Mouse (Mus musculus): ENCODE data around the gene Olfr846. TPM values are rescaled to one million over a fixed set of nuclear protein-coding genes. Genes with fewer than 3 reads are reported as not detected.

Olfr846 gene
- total RNA-seq (2014; rRNA removed) (not detected in 2 replicates), polyA plus RNA-seq (2015; fragmentation: Nextera tagmentation; extraction: Ambion mirVana) (not detected in 2 replicates)

- no peak within 1 kb of the TSS for H3K4me2 ChIP-seq (ENCODE audit: low read depth)
- DNase-seq (no peak), ATAC-seq (no peak)
- no peaks in the 10 kb centered on the region for H3K27me3 ChIP-seq (ENCODE audit: insufficient read depth, low read length)
- no peaks in the 10 kb centered on the region for H3K36me3 ChIP-seq (ENCODE audit: insufficient read depth)
- no peak within 1 kb of the TSS for H3K4me3 ChIP-seq (ENCODE audit: low read depth, low read length)
- TF ChIP-seq CTCF (IDR thresholded peaks at IDR 0.05; ENCODE audit: low read depth), result no peak
- 40% methylated on average over 1 of the region's 1 CpGs for whole genome bisulfite sequencing
- H3K9ac ChIP-seq, result no peak within 1 kb of the TSS
- no peaks in the 10 kb centered on the region for H3K4me1 ChIP-seq (ENCODE audit: insufficient read depth)
- H3K27ac ChIP-seq (ENCODE audit: low read depth, low read length), result no peak within 1 kb of the TSS
- peaks cover 4% of the 10 kb centered on the region; the same call in 1 of the 2 replicates for H3K9me3 ChIP-seq (ENCODE audit: low read length)
Observed at GRCm38 (mm10) chr9:19363905-19364304, at the start of gene Olfr846. TSS of gene Olfr846 (minus strand) at chr9:19364005.

DNA sequence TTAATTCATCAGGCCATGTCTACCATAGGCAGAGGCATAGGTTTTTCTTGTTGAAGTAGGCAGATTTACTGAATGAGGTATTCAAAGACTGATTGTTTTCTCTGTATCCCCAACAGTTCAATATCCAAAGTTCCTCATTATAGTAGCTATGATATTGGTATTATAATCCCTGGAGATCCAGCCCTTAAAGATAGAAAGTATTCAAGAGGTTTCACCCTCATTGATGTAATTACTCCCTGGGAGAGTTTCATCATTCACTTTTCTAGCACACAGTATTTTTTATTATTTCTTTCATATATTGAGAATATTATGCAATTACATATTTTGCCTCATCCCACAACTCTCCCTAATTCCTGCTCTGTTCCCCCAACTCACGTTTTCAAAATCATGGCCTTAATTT lies 14.8 kb upstream of the Olfr846 start, which contains the start of gene Olfr847:
Olfr847 (minus strand) TSS at position 101 of the 400 bp plus-strand sequence.
- Histone ChIP-seq H3K27ac (ENCODE audit: low read depth, low read length) (no peak within 1 kb of the TSS), H3K36me3 (ENCODE audit: insufficient read depth) (no peaks in the 10 kb centered on the region), H3K9ac (no peak within 1 kb of the TSS), H3K27me3 (ENCODE audit: insufficient read depth, low read length) (no peaks in the 10 kb centered on the region), H3K9me3 (ENCODE audit: low read length) (peaks cover 5% of the 10 kb centered on the region; the same call in 1 of the 2 replicates), H3K4me2 (ENCODE audit: low read depth) (no peak within 1 kb of the TSS), H3K4me3 (ENCODE audit: low read depth, low read length) (no peak within 1 kb of the TSS), H3K4me1 (ENCODE audit: insufficient read depth) (no peaks in the 10 kb centered on the region)
- TF ChIP-seq CTCF (IDR thresholded peaks at IDR 0.05; ENCODE audit: low read depth), result no peak
- no peak for DNase-seq
- 58% methylated on average over 1 of the region's 1 CpGs for WGBS
- no peak for ATAC-seq

GRCm38 (mm10) chr9:19336157-19336556 lies 27.6 kb downstream of the Olfr846 start, which contains the start of gene Olfr845:
TSS of gene Olfr845 (plus strand) at chr9:19336457.
- Histone ChIP-seq H3K27me3 (ENCODE audit: insufficient read depth, low read length) (no peaks in the 10 kb centered on the region), H3K36me3 (ENCODE audit: insufficient read depth) (no peaks in the 10 kb centered on the region), H3K9ac (no peak within 1 kb of the TSS), H3K4me3 (ENCODE audit: low read depth, low read length) (no peak within 1 kb of the TSS), H3K9me3 (ENCODE audit: low read length) (no peaks in the 10 kb centered on the region), H3K4me2 (ENCODE audit: low read depth) (no peak within 1 kb of the TSS), H3K27ac (ENCODE audit: low read depth, low read length) (no peak within 1 kb of the TSS), H3K4me1 (ENCODE audit: insufficient read depth) (no peaks in the 10 kb centered on the region)
- 71% methylated on average over 1 of the region's 1 CpGs for WGBS
- no peak for ATAC-seq
- no peak for TF ChIP-seq CTCF (IDR thresholded peaks at IDR 0.05; ENCODE audit: low read depth)
- no peak for DNase-seq

DNA sequence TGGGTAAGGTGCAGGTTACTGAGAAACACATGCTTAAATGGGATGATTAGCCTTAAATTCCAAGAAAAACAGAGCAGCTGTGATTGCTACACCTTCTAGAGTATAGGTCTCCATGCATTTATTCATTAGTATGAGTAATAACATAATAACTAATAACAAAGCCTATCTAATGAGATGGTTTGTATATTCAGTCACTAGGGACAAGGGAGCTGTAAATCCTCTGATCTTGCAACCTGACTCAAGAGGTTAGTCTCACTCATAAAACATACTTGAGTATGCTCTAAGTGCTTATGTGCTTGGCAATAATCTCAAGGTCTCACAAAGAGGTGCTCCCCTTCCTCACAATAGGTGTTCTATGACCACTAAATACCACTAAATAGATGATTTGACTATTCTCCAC lies 47.8 kb downstream of the Olfr846 start, which contains the start of gene Olfr844:
Olfr844 (plus strand) TSS at position 301 of the 400 bp plus-strand sequence.
- H3K27me3 ChIP-seq (ENCODE audit: insufficient read depth, low read length), result no peaks in the 10 kb centered on the region
- no peak for DNase-seq
- no peak for TF ChIP-seq CTCF (IDR thresholded peaks at IDR 0.05; ENCODE audit: low read depth)
- no peak within 1 kb of the TSS for H3K4me2 ChIP-seq (ENCODE audit: low read depth)
- no peaks in the 10 kb centered on the region for H3K36me3 ChIP-seq (ENCODE audit: insufficient read depth)
- H3K27ac ChIP-seq (ENCODE audit: low read depth, low read length), result no peak within 1 kb of the TSS
- H3K9me3 ChIP-seq (ENCODE audit: low read length), result 0 out of 2 replicates have a peak, but pooled peaks cover 9% of the 10 kb centered on the region
- ATAC-seq, result no peak
- no peaks in the 10 kb centered on the region for H3K4me1 ChIP-seq (ENCODE audit: insufficient read depth)
- H3K4me3 ChIP-seq (ENCODE audit: low read depth, low read length), result no peak within 1 kb of the TSS
- H3K9ac ChIP-seq, result no peak within 1 kb of the TSS

Other genes starting within 250 kb of the Olfr846 start
- gene Olfr836, start 243.6 kb downstream of the Olfr846 start, total RNA-seq (2014; rRNA removed), result not detected in 2 replicates
- not detected in 2 replicates for gene Olfr836, start 243.6 kb downstream of the Olfr846 start, polyA plus RNA-seq (2015; fragmentation: Nextera tagmentation; extraction: Ambion mirVana)
- not detected in 2 replicates for gene Olfr837, start 227.7 kb downstream of the Olfr846 start, total RNA-seq (2014; rRNA removed)
- not detected in 2 replicates for gene Olfr837, start 227.7 kb downstream of the Olfr846 start, polyA plus RNA-seq (2015; fragmentation: Nextera tagmentation; extraction: Ambion mirVana)
- not detected in 2 replicates for gene Olfr839-ps1, start 186.7 kb downstream of the Olfr846 start, total RNA-seq (2014; rRNA removed)
- not detected in 2 replicates for gene Olfr839-ps1, start 186.7 kb downstream of the Olfr846 start, polyA plus RNA-seq (2015; fragmentation: Nextera tagmentation; extraction: Ambion mirVana)
- not detected in 2 replicates for gene Olfr843, start 112.0 kb downstream of the Olfr846 start, total RNA-seq (2014; rRNA removed)
- not detected in 2 replicates for gene Olfr843, start 112.0 kb downstream of the Olfr846 start, polyA plus RNA-seq (2015; fragmentation: Nextera tagmentation; extraction: Ambion mirVana)
- gene Olfr844, start 47.7 kb downstream of the Olfr846 start, total RNA-seq (2014; rRNA removed), result not detected in 2 replicates
- not detected in 2 replicates for gene Olfr844, start 47.7 kb downstream of the Olfr846 start, polyA plus RNA-seq (2015; fragmentation: Nextera tagmentation; extraction: Ambion mirVana)
- gene Olfr845, start 27.5 kb downstream of the Olfr846 start, total RNA-seq (2014; rRNA removed), result not detected in 2 replicates
- gene Olfr845, start 27.5 kb downstream of the Olfr846 start, polyA plus RNA-seq (2015; fragmentation: Nextera tagmentation; extraction: Ambion mirVana), result not detected in 2 replicates
- gene Olfr847, start 14.7 kb upstream of the Olfr846 start, total RNA-seq (2014; rRNA removed), result not detected in 2 replicates
- gene Olfr847, start 14.7 kb upstream of the Olfr846 start, polyA plus RNA-seq (2015; fragmentation: Nextera tagmentation; extraction: Ambion mirVana), result not detected in 2 replicates
- gene Olfr849, start 76.3 kb upstream of the Olfr846 start, total RNA-seq (2014; rRNA removed), result not detected in 2 replicates
- gene Olfr849, start 76.3 kb upstream of the Olfr846 start, polyA plus RNA-seq (2015; fragmentation: Nextera tagmentation; extraction: Ambion mirVana), result not detected in 2 replicates
- not detected in 2 replicates for gene Olfr850, start 114.2 kb upstream of the Olfr846 start, total RNA-seq (2014; rRNA removed)
- not detected in 2 replicates for gene Olfr850, start 114.2 kb upstream of the Olfr846 start, polyA plus RNA-seq (2015; fragmentation: Nextera tagmentation; extraction: Ambion mirVana)
- not detected in 2 replicates for gene Olfr851, start 129.3 kb upstream of the Olfr846 start, total RNA-seq (2014; rRNA removed)
- gene Olfr851, start 129.3 kb upstream of the Olfr846 start, polyA plus RNA-seq (2015; fragmentation: Nextera tagmentation; extraction: Ambion mirVana), result not detected in 2 replicates
- not detected in 2 replicates for gene Olfr853, start 177.1 kb upstream of the Olfr846 start, total RNA-seq (2014; rRNA removed)
- gene Olfr853, start 177.1 kb upstream of the Olfr846 start, polyA plus RNA-seq (2015; fragmentation: Nextera tagmentation; extraction: Ambion mirVana), result not detected in 2 replicates
- not detected in 2 replicates for gene Olfr854, start 203.4 kb upstream of the Olfr846 start, total RNA-seq (2014; rRNA removed)
- gene Olfr854, start 203.4 kb upstream of the Olfr846 start, polyA plus RNA-seq (2015; fragmentation: Nextera tagmentation; extraction: Ambion mirVana), result not detected in 2 replicates
- not detected in 2 replicates for gene Olfr855, start 218.6 kb upstream of the Olfr846 start, total RNA-seq (2014; rRNA removed)
- not detected in 2 replicates for gene Olfr855, start 218.6 kb upstream of the Olfr846 start, polyA plus RNA-seq (2015; fragmentation: Nextera tagmentation; extraction: Ambion mirVana)

Measured in forebrain, postnatal 0 days (tissue).